In the genomic region with DNA sequence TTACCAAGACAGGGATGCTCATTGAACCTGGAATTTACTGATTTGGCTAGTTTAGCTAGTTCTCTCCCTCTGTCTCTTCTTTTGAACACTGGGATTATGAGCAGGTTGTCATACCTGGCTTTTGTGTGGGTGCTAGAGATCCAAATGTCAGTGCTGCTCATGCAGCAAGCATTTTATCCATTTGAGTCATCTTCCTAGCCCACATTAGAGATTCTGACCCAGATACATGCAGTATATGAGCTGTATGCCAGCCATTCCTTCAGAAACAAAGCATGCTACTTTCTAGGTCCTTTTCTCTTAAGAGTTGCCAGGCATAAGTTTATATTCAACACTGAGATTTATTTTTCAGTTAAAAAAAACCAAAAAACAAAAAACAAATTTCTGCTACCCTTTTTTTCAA, we compare ENCODE assay signal across 18 mouse cellular contexts.
"Had no signal": no experiment of that assay in that cellular context is flagged by ENCODE, and none has a peak within 500 bp of the region (broad histone marks: within the 10 kb centered on the region; RNA-seq: fewer than 3 reads in every experiment).

No protein-coding gene starts in this region.

- H3K27me3 ChIP-seq: midbrain, embryonic 13.5 days; midbrain, embryonic 15.5 days; neural tube, embryonic 13.5 days; neural tube, embryonic 15.5 days had no signal

- H3K27ac ChIP-seq: midbrain, embryonic 10.5 days; midbrain, embryonic 13.5 days; midbrain, embryonic 15.5 days; neural tube, embryonic 13.5 days; neural tube, embryonic 15.5 days had no signal

- H3K9ac ChIP-seq: lung, embryonic 14.5 days; midbrain, embryonic 13.5 days; midbrain, embryonic 15.5 days; neural tube, embryonic 13.5 days; neural tube, embryonic 15.5 days had no signal

- H3K4me3 ChIP-seq: midbrain, embryonic 10.5 days; midbrain, embryonic 13.5 days; midbrain, embryonic 15.5 days; myocyte; neural tube, embryonic 13.5 days; neural tube, embryonic 15.5 days had no signal

- H3K4me2 ChIP-seq: lung, embryonic 14.5 days; midbrain, embryonic 13.5 days; midbrain, embryonic 15.5 days; neural tube, embryonic 13.5 days; neural tube, embryonic 15.5 days had no signal

- H3K9me3 ChIP-seq: midbrain, embryonic 10.5 days; midbrain, embryonic 13.5 days; midbrain, embryonic 15.5 days; neural tube, embryonic 13.5 days; neural tube, embryonic 15.5 days had no signal

- ATAC-seq: midbrain, embryonic 13.5 days; midbrain, embryonic 15.5 days had no signal

- DNase-seq: lung, adult 18-20 months; lung, embryonic 14.5 days; lung, postnatal 10 days; lung, postnatal 4 days; retina, postnatal 1 day; right cerebral cortex, adult 18-20 months; right cerebral cortex, postnatal 25 days; right cerebral cortex, postnatal 4 days; spleen, adult 18-20 months; thymus, adult 2 months; thymus, postnatal 25 days; thymus, postnatal 4 days had no signal

- H3K4me1 ChIP-seq: midbrain, embryonic 10.5 days; midbrain, embryonic 13.5 days; midbrain, embryonic 15.5 days; neural tube, embryonic 13.5 days; neural tube, embryonic 15.5 days had no signal
